Mouse (Mus musculus) liver, embryonic 14.5 days (tissue): Measurements from ENCODE around the gene Zfp771. TPM values are rescaled to one million over a fixed set of nuclear protein-coding genes. Genes with fewer than 3 reads are reported as not detected.

Source experiments
- ATAC-seq: fragments of 200-750 bp; cut with Nextera tagmentation; 2 replicates; pipeline ENCODE4 v1.8.0; 2017; ENCODE audit warnings: moderate number of reproducible peaks, mild to moderate bottlenecking, moderate library complexity; ENCODE audit not compliant: insufficient read depth
- DNase-seq, 3 experiments: peaks; one replicate each; pipeline ENCODE4 v3.0.0-alpha.2; 2012 to 2013; ENCODE audit warnings: low read depth in 3 of 3, low spot score in 3 of 3
- H3K27ac ChIP-seq: fragments of 300-500 bp; sonication (generic); 2 replicates; pipeline ENCODE4 v1.5.1; 2014; ENCODE audit warnings: moderate library complexity, mild to moderate bottlenecking, control low read depth, inconsistent platforms
- H3K27me3 ChIP-seq: fragments of 300-500 bp; sonication (generic); 2 replicates; pipeline ENCODE4 v1.6.1; 2014; ENCODE audit warnings: mild to moderate bottlenecking, low read length, moderate library complexity; ENCODE audit not compliant: control insufficient read depth, insufficient read depth
- H3K36me3 ChIP-seq: fragments of 300-500 bp; sonication (generic); replicated peaks from 2 replicates; pipeline ENCODE4 v1.6.1; 2014; ENCODE audit warnings: low read depth; ENCODE audit not compliant: control insufficient read depth, insufficient read depth
- H3K4me1 ChIP-seq, 2 experiments: fragments of 200-500 bp in 1 of 2; fragments of 300-500 bp in 1 of 2; sonication (generic) in 1 of 2; replicated peaks; 2 replicates each; pipeline ENCODE4 v1.6.1; 2012 to 2014; ENCODE audit warnings: antibody characterized with exemption in 1 of 2, inconsistent platforms in 1 of 2, low read length in 1 of 2; ENCODE audit not compliant: control insufficient read depth in 2 of 2, insufficient read depth in 2 of 2
- H3K4me2 ChIP-seq: fragments of 300-500 bp; sonication (generic); 2 replicates; pipeline ENCODE4 v1.6.1; 2014; ENCODE audit warnings: low read depth, mild to moderate bottlenecking, control low read depth, moderate library complexity
- H3K4me3 ChIP-seq, 2 experiments: fragments of 200-500 bp in 1 of 2; fragments of 300-500 bp in 1 of 2; sonication (generic) in 1 of 2; 2 replicates each; pipeline ENCODE4 v1.5.1; 2012 to 2014; ENCODE audit warnings: low read depth in 2 of 2, low read length in 2 of 2, mild to moderate bottlenecking in 2 of 2, control low read depth in 1 of 2, inconsistent platforms in 1 of 2, moderate library complexity in 1 of 2; ENCODE audit not compliant: insufficient read depth in 1 of 2
- H3K9ac ChIP-seq: fragments of 300-500 bp; sonication (generic); replicated peaks from 2 replicates; pipeline ENCODE4 v1.6.1; 2014; ENCODE audit warnings: mild to moderate bottlenecking, control low read depth, moderate library complexity
- H3K9me3 ChIP-seq: fragments of 300-500 bp; sonication (generic); 2 replicates; pipeline ENCODE4 v1.6.1; 2016; ENCODE audit warnings: low read length, mixed read lengths; ENCODE audit not compliant: control insufficient read depth
- CTCF ChIP-seq: IDR thresholded peaks from 2 replicates; pipeline ENCODE4 v1.5.1; 2016; ENCODE audit warnings: antibody characterized with exemption, low read depth, control low read depth
- EP300 ChIP-seq: IDR thresholded peaks from 2 replicates; pipeline ENCODE4 v1.6.1; 2016; ENCODE audit warnings: antibody characterized with exemption, low read depth
- WGBS: fragments of 180-500 bp; shearing (Covaris S2); extraction: QIAGEN DNeasy Blood & Tissue Kit; methylation state at CpG from one replicate; pipeline ENCODE4 v1.1.7; 2014; ENCODE audit not compliant: insufficient replicate concordance; 5-methylcytosine and 5-hydroxymethylcytosine counted together
- polyA plus RNA-seq, 2 experiments: library from polyadenylated mRNA; depleted of rRNA in 1 of 2; stranded (reverse) in 1 of 2; unstranded in 1 of 2; fragments of >200 nt; fragmentation: Nextera tagmentation in 1 of 2; extraction: Ambion mirVana in 1 of 2; gene quantifications; 2 replicates each; pipeline versions ENCODE4 v1.2.1 to v1.2.3; 2012 to 2014

Gene Zfp771
- polyA plus RNA-seq, 2 experiments = 11.0 to 19.6 TPM

DNA sequence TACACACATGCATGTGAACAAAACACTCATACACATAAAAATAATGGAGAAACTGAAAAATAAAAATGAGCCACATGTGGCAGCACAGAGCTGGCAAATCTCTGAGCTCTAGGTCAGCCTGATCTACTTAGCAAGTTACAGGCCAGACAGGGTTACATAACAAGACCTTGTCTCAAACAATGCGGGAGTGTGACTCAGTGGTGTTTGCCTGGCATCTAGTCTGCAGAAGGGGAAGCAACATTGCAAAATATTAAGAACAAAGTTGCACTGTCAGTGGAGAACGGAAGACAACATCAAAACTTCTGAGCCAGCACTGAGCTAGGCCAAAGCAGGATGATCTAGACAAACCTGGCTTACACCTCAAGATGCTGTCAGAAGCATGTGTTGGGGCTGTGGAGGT is 26.2 kb downstream of the Zfp771 start:
- Histone ChIP-seq H3K4me1 (peaks cover 6 to 19% of the 10 kb centered on the region in 2 experiments), H3K4me2 (no peak overlapping the region), H3K36me3 (peaks cover 8% of the 10 kb centered on the region), H3K27me3 (no peaks in the 10 kb centered on the region), H3K4me3 (no peak overlapping the region), H3K27ac (no peak overlapping the region), H3K9me3 (no peaks in the 10 kb centered on the region), H3K9ac (no peak overlapping the region)
- DNase-seq (no peak), ATAC-seq (no peak)
- no peak for TF ChIP-seq EP300
- WGBS = 63% methylated on average over 2 of the region's 2 CpGs

DNA sequence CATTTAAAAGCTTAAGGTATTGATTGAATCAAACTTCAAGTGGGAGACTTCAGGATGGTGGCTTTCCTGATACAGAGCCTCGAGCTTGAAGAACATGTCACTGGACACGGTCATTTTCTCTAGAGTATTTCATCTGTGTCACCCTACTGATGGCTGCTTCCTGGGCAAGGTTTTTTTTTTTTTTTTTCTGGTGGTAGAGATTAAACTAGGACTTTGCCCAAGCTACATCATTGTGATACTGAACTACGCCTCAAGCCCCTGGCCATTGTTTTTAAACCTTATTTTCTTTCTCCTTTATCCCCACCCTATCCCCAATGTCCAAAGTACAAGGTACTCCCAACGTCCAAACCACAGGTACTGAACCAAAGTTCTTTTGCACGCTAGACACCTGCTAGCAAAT is 26.6 kb downstream of the Zfp771 start:
- H3K4me2 ChIP-seq = peak overlapping the region; percentile 93; the same call in 1 of the 2 replicates
- 61% methylated on average over 5 of the region's 5 CpGs for WGBS
- H3K4me1 ChIP-seq = peaks cover 6 to 19% of the 10 kb centered on the region in 2 experiments
- H3K9ac ChIP-seq = no peak overlapping the region
- no peaks in the 10 kb centered on the region for H3K27me3 ChIP-seq
- no peak for TF ChIP-seq EP300
- TF ChIP-seq CTCF = no peak
- DNase-seq (no peak), ATAC-seq (no peak)
- H3K4me3 ChIP-seq = no peak overlapping the region
- H3K9me3 ChIP-seq = no peaks in the 10 kb centered on the region
- peaks cover 8% of the 10 kb centered on the region for H3K36me3 ChIP-seq
- no peak overlapping the region for H3K27ac ChIP-seq

DNA sequence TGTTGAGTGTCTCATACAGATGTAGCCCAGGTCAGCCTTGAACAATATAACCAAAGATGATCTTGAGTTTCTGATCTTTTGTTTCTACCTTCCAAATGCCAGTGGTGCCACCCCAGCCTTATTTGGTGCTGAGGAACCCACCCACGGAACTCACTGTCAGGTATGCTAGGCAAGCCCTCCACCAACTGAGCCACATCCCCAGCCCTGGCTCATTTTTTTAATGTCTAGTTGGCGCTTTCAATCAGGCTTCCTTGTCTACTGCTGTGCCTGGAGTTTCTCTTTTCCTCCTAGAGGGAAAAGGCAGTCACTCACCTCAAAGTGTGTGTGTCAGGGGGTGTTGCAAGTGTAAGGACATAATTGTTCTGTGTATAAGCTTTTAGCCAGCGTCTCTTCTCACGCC is 27.0 kb downstream of the Zfp771 start:
- no peak overlapping the region for H3K27ac ChIP-seq
- no peaks in the 10 kb centered on the region for H3K27me3 ChIP-seq
- no peak overlapping the region; a peak in 1 of 4 replicates for H3K4me3 ChIP-seq
- peaks cover 8% of the 10 kb centered on the region for H3K36me3 ChIP-seq
- no peak overlapping the region for H3K9ac ChIP-seq
- DNase-seq (no peak), ATAC-seq (no peak)
- no peaks in the 10 kb centered on the region for H3K9me3 ChIP-seq
- peaks cover 6 to 19% of the 10 kb centered on the region in 2 experiments for H3K4me1 ChIP-seq
- TF ChIP-seq EP300 = no peak
- no peak for TF ChIP-seq CTCF
- 83% methylated on average over 4 of the region's 4 CpGs for WGBS
- H3K4me2 ChIP-seq = peak overlapping the region; percentile 93

GRCm38 (mm10) chr7:127272566-127272965 is 28.5 kb downstream of the Zfp771 start:
- peaks cover 8% of the 10 kb centered on the region for H3K36me3 ChIP-seq
- peak overlapping the region; percentile 93 for H3K4me2 ChIP-seq
- H3K9me3 ChIP-seq = no peaks in the 10 kb centered on the region
- ATAC-seq (no peak), DNase-seq (no peak)
- H3K9ac ChIP-seq = peak overlapping the region; percentile 72
- WGBS = 81% methylated on average over 15 of the region's 15 CpGs
- no peak overlapping the region for H3K27ac ChIP-seq
- TF ChIP-seq CTCF (no peak), EP300 (no peak)
- peaks cover 6 to 26% of the 10 kb centered on the region in 2 experiments for H3K4me1 ChIP-seq
- peak overlapping the region; percentile 73 to 90 for H3K4me3 ChIP-seq
- no peaks in the 10 kb centered on the region for H3K27me3 ChIP-seq

DNA sequence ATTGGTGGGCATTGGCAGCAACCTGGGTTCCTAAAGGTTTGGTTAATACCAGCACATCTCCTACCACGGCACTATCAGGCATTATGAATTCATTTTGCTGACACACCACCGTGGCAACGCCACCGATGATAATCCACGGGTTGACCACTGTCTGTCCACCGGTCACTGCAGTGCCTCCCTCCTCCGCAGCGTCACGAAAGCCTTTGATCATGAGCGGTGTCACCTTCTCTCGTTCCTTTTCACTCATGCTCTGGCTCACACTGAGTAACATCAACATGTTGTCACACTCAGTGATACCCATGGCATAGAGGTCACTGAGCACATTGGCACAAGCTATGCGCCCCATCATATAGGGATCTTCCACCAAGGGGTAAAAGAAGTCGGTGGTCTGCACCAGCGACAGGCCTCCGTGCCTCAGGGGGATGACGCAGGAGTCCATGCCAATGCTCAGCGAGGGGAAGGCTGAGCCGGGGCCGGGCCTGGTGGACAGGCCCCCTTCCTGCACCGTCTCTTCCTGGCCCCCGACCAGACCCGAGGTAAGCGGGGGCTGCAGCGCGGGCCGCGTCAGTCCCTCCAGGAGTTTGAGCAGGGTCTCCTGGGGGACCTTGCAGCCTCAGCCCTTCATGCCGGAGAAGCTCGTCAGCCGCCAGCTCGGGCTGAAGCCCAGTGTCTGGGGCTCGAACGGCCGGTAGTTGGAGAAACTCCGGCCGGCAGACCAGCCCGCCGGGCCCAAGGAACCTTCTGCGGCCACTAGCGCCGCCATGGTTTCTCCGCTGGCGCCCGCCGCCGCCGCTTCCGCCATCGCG is 29.2 kb downstream of the Zfp771 start:
- TF ChIP-seq CTCF = 0 out of 2 replicates have a peak, but pooled peaks have one; percentile 2
- no peak for TF ChIP-seq EP300
- WGBS = 10% methylated on average over 50 of the region's 50 CpGs
- H3K4me2 ChIP-seq = peak overlapping the region; percentile 93

More for the DNA sequence above, 29.2 kb downstream of the Zfp771 start:
- no peaks in the 10 kb centered on the region for H3K9me3 ChIP-seq
- peak overlapping the region; percentile 73 to 90 for H3K4me3 ChIP-seq
- H3K27me3 ChIP-seq = no peaks in the 10 kb centered on the region
- peak overlapping the region; percentile 72 for H3K9ac ChIP-seq
- peaks cover 8% of the 10 kb centered on the region for H3K36me3 ChIP-seq
- DNase-seq (no peak), ATAC-seq (peak; percentile 46)
- H3K4me1 ChIP-seq = peaks cover 6 to 29% of the 10 kb centered on the region in 2 experiments
- peak overlapping the region; percentile 35 for H3K27ac ChIP-seq
